Mouse (Mus musculus) MEL (cell line): ENCODE data around the gene Lmo1.

Source experiments
- CHD1 ChIP-seq: IDR thresholded peaks from 2 replicates; pipeline ENCODE4 v1.6.1; 2012; ENCODE audit warnings: low read depth, mild to moderate bottlenecking, inconsistent platforms, low read length, improper control_type of control experiment
- CTCF ChIP-seq, 3 experiments: IDR thresholded peaks in 2 of 3; conservative IDR thresholded peaks in 1 of 3; 2 replicates each; pipeline ENCODE4 v1.5.1; 2011 to 2012; ENCODE audit warnings: low read length in 3 of 3, low read depth in 2 of 3, mild to moderate bottlenecking in 2 of 3, improper control_type of control experiment in 1 of 3, inconsistent platforms in 1 of 3, mixed read lengths in 1 of 3, moderate library complexity in 1 of 3; ENCODE audit not compliant: control insufficient read depth in 1 of 3, insufficient read depth in 1 of 3, poor library complexity in 1 of 3, severe bottlenecking in 1 of 3
- ELF1 ChIP-seq: IDR thresholded peaks from 2 replicates; pipeline ENCODE4 v1.6.1; 2014; ENCODE audit warnings: low read depth, mild to moderate bottlenecking, inconsistent platforms, low read length, improper control_type of control experiment, moderate library complexity
- EP300 ChIP-seq, 2 experiments: IDR thresholded peaks; 2 replicates each; pipeline ENCODE4 v1.6.1; 2011; ENCODE audit warnings: improper control_type of control experiment in 2 of 2, low read length in 2 of 2, low read depth in 1 of 2, mild to moderate bottlenecking in 1 of 2
- MAZ ChIP-seq: IDR thresholded peaks from 2 replicates; pipeline ENCODE4 v1.6.1; 2012; ENCODE audit warnings: low read depth, mild to moderate bottlenecking, inconsistent platforms, low read length, improper control_type of control experiment
- MEF2A ChIP-seq: IDR thresholded peaks from 2 replicates; pipeline ENCODE4 v1.6.1; 2014; ENCODE audit warnings: low read depth, mild to moderate bottlenecking, inconsistent platforms, low read length, improper control_type of control experiment; ENCODE audit not compliant: poor library complexity, insufficient replicate concordance, severe bottlenecking; ENCODE audit errors: extremely low read depth
- MXI1 ChIP-seq: IDR thresholded peaks from 2 replicates; pipeline ENCODE4 v1.6.1; 2011; ENCODE audit warnings: mild to moderate bottlenecking, low read depth, low read length, improper control_type of control experiment
- POLR2A ChIP-seq, 2 experiments: IDR thresholded peaks; 2 replicates each; pipeline ENCODE4 v1.6.1; 2011 to 2012; ENCODE audit warnings: low read length in 2 of 2, mild to moderate bottlenecking in 2 of 2, control low read depth in 1 of 2, improper control_type of control experiment in 1 of 2, low read depth in 1 of 2, moderate library complexity in 1 of 2; ENCODE audit not compliant: control insufficient read depth in 1 of 2, insufficient read depth in 1 of 2, poor library complexity in 1 of 2
- TAL1 ChIP-seq: IDR thresholded peaks from 2 replicates; pipeline ENCODE4 v1.6.1; 2012; ENCODE audit warnings: mild to moderate bottlenecking, inconsistent platforms, low read length, moderate library complexity, mixed read lengths
- TCF12 ChIP-seq: IDR thresholded peaks from 2 replicates; pipeline ENCODE4 v1.6.1; 2014; ENCODE audit warnings: low read depth, mild to moderate bottlenecking, inconsistent platforms, low read length, improper control_type of control experiment, moderate library complexity

DNA sequence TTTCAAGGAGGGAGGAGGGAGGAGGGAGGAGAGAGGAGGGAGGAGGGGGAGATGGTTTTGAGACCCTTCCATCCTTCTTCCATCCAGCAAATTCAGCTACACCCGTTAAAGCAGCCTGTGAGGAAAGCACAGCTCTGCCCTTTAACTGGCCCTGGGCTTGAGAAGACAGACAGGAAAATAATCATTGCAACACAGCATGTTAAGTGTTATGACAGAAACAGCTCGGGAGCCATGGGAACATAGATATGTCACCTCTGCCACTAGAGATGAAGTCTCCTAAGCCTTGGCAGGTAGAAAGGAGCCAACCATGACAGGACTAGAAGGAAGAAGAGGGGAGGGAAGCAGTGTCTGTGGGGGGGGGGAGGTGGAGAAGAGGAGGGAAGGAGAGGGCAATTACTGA is 31.4 kb upstream of the Lmo1 start:
- TF ChIP-seq MEF2A = no peak
- TF ChIP-seq ELF1 = no peak
- no peak for TF ChIP-seq POLR2A (IDR thresholded peaks at IDR 0.05; ENCODE audit: control insufficient read depth in 1 of 2, insufficient read depth in 1 of 2, low read depth in 1 of 2, low read length in 2 of 2, poor library complexity in 1 of 2)
- no peak for TF ChIP-seq CTCF (IDR thresholded peaks at IDR 0.05 in 2 of 3, conservative IDR thresholded peaks at IDR 0.05 in 1 of 3; ENCODE audit: control insufficient read depth in 1 of 3, insufficient read depth in 1 of 3, low read depth in 2 of 3, low read length in 3 of 3, poor library complexity in 1 of 3, severe bottlenecking in 1 of 3)
- no peak for TF ChIP-seq TCF12
- no peak for TF ChIP-seq EP300 (IDR thresholded peaks at IDR 0.05; ENCODE audit: low read depth in 1 of 2, low read length in 2 of 2)
- no peak for TF ChIP-seq MXI1
- TF ChIP-seq CHD1 = no peak
- TF ChIP-seq MAZ = no peak
- no peak for TF ChIP-seq TAL1
